Mouse (Mus musculus) small intestine, adult 2 months (tissue): ENCODE measurements around the gene Vps13d.

Experiments
- CTCF ChIP-seq: fragments of 200-500 bp; IDR thresholded peaks from 2 replicates; pipeline ENCODE4 v1.5.1; 2012; ENCODE audit warnings: low read depth, mild to moderate bottlenecking, control low read depth, inconsistent platforms, low read length, moderate library complexity, mixed read lengths; ENCODE audit not compliant: insufficient replicate concordance, insufficient read length; ENCODE audit errors: extremely low read depth
- POLR2A ChIP-seq: fragments of 200-500 bp; IDR thresholded peaks from 2 replicates; pipeline ENCODE4 v1.6.1; 2012; ENCODE audit warnings: low read depth, mild to moderate bottlenecking, control low read depth, inconsistent platforms, low read length, moderate library complexity

DNA sequence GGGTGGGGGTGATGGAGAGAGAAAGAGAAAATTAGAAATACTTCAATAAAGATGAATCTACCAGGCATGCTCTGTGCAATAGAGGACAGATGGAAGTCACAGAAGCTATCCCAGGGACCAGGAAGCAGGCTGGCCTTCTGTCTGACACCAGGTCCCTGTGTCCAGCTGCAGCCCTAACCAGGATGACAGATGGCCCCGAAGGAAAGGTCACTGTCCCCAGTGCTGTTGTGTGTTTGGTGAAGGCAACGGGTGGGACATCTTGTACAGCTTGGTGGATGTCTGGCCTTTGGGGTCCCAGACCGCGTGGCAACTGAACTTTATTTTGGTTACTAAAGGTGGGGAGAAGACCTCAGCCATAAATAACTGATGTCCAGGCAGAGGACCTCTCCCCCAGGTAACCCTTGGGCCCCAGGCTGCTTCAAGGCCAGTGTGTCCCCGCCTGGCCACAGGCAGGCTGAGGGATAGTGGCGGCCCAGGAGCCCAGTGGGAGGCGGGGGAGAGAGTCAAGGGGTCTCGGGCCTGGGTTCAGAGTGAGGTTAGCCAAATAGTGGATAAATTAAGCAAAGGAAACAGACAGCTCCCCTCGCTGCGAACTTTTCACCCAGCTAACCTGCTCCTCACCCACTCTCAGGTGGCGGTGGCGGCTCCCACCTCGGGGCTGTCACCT lies 253.9 kb downstream of the Vps13d start:
- TF ChIP-seq POLR2A (no peak), CTCF (no peak)
